Mouse (Mus musculus) gastrocnemius, adult 18-20 months (tissue): ENCODE data around the gene B4galt4. TPM values are rescaled to one million over a fixed set of nuclear protein-coding genes. Genes with fewer than 3 reads are reported as not detected.
"Not testable (repeated sequence)": the region's sequence is repeated elsewhere in the genome, so short reads cannot be mapped to it uniquely, and the experiment has no call there.

ENCODE experiments used
- DNase-seq: peaks from one replicate; pipeline ENCODE4 v3.0.0; 2021; ENCODE audit warnings: low spot score
- long read RNA-seq, 2 experiments: library from polyadenylated mRNA; stranded (forward); transcript quantifications; one replicate each; pipeline ENCODE4 v2.0.0; 2021
- total RNA-seq, 2 experiments: library from RNA; stranded (reverse); gene quantifications; 2 replicates each; pipeline ENCODE4 v1.2.3; 2021

Gene B4galt4
- 1 to 10 TPM; 3.5 to 4.3 TPM for total RNA-seq
- long read RNA-seq, experiment 1, transcript B4galt4-201 (7 exons, 2,304 nt), result major isoform, 7 of 11 reads
- long read RNA-seq, experiment 1, partial matches to known transcripts, result 1 of 11 reads
- long read RNA-seq, experiment 1, other reads (novel, unspliced or antisense), result 1 of 11 reads
- long read RNA-seq, experiment 2, partial matches to known transcripts, result 1 of 3 reads
- long read RNA-seq, experiment 2, other reads (novel, unspliced or antisense), result 0 of 3 reads

DNA sequence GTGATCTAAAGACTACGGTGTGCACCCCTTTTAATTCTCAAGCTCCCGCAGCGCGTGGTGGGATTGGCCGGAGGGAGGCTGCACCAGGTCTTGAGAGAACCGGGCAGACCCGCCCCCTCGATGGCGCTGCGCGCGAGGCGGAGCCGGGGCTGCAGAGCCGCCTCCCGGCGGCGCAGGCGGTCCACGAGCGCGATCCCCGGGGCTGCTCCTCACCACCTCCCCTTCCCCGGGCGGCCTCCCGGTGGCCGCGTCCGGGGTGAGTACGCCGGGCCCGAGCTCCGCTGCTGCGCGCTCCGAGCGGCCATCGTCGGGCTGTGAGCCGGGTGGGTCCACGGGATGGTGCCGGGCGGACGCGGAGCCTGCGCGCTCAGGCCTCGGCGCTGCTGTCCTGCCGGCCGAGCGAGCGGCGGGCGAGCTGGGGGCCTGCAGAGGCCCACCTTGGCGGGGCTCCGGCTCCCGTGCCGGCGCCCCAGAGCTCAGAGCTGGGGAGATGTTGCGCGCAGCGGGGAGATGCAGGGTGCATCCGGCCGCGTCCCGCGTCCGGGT, at the start of gene B4galt4:
Gene B4galt4 (plus strand): TSS at position 152 of the 546 bp plus-strand sequence.
- peak; percentile 63 for DNase-seq

DNA sequence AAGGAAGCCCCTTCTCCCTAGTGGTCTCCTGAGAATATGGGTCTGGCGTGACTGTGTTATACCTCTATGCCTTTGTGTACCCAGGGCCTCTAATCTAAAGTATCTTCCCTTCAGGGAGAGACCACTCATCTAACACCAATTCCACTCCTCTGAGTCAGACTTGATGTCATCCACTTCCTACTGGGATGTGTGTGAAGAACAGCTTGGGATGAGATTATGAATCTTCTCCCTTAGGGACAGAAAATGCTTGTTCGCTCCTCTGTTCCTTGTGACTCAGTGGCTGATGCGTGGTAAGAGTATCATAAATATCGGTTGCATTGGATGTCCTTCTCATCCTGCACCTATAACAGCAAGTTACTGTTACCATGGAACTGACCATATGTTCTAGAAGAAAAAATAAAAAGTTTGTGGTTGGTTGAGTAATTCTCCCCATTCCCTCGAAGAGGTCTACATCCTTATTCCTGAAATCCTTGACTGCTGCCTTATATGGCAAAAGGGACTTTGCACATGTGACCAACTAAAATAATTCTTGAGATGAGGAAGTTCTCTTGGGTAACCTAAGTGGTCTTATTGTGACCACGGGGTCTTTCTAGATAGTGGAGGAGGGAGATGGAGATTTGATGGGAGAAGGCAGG, 47.0 kb upstream of the B4galt4 start:
- no peak for DNase-seq

DNA sequence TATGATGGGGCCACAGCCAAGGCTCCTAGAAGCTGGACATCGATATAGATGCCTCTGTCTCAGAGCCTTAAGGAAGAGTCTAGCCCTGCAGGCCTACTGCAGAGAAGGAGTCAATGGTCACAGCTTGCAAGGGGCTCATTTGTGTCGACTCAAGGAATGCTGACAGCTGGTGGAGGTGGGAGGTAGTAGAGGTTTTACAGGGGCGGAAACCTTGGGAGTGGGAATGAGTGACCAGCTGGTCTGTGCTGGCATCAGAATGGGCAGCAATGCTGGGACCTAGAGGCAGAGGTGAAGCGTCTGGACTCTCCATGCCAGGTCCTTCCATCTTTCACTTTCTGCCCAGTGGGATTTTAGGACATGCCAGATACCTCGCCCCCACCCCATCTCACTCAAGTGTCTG, 46.5 kb upstream of the B4galt4 start:
- DNase-seq, result no peak

DNA sequence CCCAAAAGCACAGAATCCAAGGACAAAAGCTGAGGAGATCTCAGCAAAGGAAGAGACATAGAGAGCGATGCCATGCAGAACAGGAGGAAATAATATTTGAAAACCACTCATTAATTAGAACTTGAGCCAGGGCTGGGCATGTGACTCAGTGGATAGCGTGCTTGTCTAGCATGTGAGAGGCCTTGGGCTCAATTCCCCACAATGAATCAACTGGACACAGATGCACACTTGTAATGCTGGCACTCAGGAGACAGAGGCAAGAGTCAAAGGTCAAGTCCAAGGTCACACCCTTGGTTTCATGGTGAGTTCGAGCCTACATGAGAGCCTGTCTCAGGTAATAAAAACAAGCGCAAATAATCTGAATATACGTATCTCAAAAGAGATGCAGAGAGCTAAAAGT, 44.5 kb upstream of the B4galt4 start:
- no peak for DNase-seq

DNA sequence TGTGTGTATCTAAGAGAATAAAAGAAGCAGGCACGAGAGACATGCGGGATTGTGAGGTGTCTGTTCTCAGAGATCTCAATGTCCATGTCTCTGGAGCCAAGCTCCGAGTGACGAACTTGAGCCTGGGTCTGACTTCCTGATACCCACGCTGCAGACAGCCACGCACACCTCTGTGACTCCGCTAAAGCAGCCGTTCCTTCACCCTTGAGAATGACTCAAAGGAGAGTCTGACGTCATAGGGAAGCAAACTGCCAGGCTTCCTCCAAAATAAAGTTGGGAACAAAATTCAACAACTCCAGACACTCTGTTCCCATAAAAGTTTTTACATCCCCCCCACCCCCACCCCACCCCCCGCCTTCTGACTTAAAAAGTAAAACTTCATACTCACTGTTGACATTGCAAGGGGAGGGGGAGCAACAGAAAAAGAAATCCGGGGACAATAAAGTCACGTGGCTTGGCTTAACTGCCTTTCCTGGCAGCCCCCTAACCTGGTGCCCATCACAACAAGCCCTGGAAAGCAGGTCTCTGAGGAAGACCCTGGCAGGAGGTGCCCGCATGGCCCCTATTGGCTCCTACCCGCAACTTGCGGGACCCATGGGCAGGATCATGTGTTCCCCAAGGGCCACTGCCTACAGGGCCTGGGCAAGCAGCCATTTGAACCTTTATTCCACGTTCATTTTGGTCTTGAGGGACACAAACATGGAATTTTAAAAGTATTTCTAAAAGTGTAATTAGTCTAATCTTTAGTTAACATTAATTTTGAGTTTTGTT, 41.5 kb upstream of the B4galt4 start:
- DNase-seq, result peak; percentile 47

DNA sequence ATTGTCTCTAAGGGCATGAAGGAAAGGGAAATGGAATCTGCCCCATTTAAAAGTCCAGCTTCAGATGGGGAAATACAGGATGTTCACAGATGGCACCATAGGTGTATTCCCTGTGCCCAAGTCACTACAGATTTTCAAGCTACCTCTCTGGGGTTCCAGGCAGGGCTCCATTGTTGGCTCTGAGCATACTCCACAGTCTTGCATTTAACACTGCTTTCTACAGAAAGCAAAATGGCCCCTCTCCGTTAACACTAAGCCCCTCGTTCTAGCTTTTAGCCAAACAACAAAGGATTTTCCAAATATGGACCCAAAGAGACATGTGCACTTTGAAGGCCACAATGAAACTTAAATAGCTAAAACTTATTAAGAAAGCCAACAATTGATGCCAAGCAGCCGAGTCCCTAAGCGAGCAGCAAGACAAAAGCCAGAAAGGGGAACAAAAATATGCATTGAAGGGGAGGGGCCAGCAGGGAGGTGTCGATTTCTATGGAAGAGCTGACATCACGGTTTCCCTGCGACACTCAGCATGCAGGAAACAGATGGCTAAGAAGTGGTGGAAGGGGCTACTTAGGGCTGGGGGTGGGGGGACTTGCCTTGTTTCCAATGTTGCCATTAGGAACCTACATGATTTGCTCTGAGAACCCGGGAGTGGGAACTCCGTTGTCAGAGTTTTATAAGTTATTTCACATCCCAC, 40.4 kb upstream of the B4galt4 start:
- DNase-seq, result no peak

DNA sequence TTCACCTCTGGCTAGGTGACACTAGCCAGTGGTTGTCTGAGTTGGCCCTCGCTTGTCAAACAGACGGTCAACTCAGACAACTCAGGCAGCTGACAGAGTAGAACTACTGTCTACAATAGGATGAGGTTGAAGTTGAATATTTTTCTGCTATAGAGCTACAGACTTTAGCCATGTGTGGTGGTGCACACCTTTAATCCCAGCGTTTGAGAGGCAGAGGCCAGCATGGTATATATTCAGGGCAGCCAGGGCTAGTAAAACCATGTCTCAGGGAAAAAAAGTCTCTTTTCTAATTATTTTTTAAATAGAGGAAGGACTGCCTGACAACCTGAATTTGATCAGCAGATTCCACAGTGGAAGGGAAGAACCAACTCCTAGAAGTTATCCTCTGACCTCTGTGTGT, 39.7 kb upstream of the B4galt4 start:
- DNase-seq, result no peak

DNA sequence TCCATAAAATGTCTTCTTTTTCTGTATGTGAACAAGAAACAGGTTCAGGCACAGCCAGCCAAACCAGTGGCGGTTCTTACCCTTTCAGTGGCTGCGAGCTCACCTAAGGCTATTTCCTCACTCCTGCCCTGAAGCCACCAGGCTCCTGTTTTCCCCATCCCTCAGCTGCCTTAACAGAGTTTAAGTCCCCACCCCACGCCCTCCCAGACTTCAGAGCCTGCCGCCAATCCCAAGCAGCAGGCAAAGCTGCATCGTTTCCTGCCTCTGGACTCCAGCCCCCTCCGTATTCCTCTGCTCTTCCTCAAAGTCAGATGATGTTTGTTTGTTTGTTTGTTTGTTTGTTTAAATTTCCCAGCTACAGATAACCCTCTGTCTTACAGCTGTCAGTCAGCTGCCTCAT, 38.6 kb upstream of the B4galt4 start:
- no peak for DNase-seq

DNA sequence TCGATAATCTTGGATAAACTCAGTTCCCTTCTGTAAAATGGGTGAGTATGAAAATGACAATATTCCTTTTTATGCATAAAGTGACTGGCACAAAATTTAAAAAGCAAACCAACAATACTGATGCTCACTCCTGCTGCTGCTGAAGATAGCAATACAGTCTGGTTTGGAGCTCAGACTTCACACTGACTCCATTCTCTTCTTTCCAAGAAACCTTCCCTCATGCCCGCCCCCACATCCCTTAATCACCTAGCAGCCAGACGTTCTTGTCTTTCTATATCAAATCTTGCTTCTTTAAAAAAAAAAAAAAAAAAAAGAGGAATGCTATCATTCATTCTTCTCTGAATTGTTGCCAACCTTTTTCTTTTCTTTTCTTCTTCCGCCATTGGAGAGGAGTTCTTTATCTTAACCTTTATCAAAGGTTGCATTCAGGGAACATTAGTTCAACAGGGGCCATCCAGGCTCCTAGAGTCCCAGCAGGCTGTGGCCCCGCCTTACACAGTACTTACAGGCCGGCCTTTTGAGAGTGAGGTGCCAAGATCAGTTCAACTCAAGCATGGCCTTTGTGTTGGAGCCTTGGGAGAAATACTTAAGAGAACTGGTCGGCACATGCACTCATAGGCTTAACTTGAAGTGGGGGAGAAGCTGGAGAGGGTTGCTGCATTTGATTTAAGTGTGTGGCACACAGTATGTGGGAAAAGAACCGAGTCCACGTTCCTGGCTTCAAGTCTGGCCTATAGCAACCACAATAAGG, 36.4 kb upstream of the B4galt4 start:
- no peak for DNase-seq

DNA sequence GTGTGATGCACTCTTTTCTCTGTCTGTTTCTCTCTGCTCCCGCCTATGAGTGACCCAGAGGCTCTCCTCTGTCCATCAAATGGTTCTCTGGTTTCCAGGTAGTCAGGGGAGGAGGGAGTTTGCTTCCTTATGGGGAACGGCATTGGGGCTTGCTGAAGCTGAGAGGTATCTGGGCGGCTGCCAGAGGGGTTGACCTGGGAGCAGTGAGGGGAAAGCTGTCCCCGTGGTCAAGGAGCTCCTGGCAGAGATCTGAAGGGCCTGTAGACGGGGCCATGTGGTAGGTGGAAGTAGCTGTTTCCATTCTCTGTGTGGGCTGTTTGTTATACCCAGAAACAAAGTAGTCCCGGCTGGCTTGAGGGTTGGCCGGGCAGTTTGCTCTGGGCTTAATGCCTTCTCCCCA, 35.3 kb upstream of the B4galt4 start:
- no peak for DNase-seq

DNA sequence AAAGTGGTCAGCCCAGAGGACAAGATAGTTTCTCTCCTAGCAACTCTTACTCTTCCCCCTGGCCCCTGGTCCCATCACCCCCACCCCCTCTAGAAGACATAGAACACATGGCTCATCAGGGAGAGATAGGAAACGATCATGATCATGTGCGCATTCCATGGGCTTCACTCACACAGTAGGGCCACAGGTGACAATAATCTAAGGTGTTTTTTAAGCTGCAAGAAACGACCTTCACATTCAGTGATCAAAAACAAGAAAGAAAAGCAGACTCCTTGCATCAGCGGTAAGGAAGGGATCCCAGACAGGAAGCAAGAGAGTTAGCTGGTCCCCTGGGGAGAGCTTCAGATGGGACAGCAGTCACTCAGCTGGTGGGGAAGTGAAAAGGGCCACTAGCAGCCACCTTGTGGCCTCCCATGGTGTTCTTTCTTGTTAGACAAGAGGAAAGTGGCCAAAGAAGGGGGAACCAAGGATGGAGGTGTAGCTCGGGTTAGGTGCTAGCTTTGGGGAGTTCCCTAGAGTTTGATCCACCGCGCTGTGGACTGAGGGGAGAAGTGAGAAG, 33.0 kb upstream of the B4galt4 start:
- DNase-seq, result no peak

DNA sequence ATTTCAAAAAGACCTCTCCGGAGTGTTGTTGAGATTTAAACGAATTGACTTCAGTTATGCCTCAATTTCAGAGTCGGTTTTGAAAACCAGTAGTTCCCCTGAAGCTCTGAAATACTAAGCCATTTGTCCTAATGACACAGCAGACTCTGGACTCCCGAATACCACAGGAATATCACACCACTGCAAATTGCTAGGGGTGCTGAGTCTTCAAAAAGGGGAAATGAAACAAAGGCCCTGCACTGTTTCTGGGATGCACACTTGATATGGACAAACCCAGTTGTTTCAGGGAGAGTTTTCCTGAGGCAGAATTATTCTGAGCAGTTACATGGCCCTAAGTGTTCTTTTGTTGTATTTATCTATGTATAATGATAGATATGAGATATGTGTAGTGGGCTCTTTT, 30.8 kb upstream of the B4galt4 start:
- no peak for DNase-seq

DNA sequence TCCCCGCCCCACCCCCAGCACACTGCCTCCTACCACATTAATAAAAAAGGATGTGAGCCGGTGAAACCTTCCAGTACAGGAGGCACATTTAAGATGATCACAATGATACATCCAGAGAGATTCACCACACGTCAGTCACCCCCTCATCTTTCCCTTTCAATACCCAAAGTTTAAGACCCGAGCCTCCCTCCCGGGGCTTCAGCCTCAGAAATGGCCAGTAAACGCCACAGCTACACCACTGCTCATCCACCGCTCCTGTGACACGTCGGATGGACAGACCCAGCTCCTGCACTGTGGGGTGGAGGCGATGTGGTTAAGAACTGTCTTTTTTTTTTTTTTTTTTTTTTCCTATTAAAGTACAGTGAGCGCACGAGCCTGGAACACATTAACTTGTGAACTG, 30.0 kb upstream of the B4galt4 start:
- no peak for DNase-seq

DNA sequence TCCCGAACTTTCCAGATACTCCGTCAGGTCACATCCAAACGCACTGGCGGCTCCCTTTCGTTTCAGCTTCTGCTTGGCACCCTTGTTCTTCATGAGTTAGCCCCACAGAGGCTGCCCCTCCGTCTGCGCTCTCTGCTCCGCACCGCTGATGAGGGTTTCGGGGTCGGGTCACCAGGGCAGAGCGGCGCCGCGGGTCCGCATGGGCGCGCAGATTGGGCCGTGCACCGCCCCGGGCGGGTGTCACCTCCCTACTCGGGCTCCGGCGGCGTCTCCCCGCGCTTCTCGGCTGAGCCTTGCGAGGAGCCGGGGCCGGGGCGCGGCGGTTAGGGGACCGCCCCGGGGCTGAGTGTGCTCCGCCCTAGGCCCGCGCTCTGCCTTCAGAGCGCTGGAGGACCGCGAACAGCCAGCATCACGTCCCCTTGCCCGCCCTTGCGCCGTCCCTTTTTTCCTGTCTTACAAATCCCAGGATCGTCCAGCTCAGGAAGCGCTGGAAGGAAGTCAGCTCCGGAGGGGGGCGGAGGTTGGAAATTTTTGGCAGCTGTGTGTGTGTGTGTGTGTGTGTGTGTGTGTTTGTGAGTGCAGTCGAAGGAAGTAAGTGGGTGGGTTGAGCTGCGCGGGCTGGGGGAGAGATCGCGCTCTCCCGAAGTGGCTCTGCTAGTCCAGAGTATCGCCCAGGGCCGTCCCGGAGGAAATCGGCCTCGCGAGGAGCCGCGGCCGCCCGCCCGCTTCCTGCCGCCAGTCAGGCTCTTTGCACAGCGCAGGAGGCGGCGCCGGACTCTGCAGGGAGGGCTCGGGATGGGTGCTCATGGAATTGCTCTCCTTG, 29.3 kb upstream of the B4galt4 start, which contains the start of gene Arhgap31:
Gene Arhgap31 (minus strand): TSS at position 694 of the 823 bp plus-strand sequence.
- peak; percentile 81 for DNase-seq

DNA sequence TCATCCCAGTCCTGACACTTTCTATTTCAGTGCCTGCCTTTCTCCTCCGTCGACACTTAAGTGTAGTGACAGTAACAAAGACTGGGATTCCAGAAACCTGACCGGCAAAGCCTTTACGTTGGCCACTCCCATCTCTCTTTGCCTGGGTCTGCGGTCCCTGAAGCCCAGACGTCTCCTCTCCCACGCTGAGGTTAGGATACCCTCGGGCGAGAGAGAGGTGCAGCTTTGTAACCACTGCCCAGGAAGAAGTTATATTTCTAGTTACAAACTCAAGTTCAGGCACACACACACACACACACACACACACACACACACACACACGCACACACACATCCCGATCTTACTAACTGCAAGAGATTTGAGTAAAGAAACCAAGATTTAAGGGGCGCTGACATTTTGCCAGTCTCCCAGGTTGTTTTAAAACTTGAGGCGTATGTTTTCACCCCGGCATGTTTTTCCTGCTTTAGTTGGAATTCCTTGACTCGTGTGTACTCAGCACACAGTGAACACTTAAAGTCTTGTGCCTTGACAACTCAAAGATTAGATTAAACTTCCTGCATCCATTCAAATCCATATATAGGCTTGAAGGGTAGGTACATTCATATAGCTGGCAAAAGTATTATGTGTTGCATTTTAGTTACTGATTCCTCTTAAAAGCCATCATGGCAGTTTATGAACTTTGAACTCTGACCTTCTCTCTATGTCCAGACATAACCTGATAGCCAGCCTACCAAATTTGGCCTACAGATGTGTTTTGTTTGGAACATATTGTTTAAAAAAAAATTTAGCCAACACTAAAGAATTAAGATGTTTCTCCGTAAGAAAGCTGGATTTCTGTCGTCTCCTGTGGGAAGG, 28.4 kb upstream of the B4galt4 start:
- no peak for DNase-seq

DNA sequence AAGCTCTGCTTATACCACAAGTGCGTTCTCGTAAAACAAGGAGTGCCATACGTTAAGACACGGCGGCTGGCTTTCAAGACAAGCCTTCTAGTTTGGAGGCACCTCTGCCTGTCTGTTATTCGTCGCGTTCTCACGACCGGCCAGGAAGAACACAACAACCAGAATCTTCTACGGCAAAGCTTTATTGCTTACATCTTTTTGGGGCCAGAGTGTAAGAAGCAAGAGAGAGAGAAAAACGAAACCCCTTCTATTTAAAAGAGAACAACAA, 27.9 kb upstream of the B4galt4 start:
- not testable (repeated sequence) for DNase-seq

DNA sequence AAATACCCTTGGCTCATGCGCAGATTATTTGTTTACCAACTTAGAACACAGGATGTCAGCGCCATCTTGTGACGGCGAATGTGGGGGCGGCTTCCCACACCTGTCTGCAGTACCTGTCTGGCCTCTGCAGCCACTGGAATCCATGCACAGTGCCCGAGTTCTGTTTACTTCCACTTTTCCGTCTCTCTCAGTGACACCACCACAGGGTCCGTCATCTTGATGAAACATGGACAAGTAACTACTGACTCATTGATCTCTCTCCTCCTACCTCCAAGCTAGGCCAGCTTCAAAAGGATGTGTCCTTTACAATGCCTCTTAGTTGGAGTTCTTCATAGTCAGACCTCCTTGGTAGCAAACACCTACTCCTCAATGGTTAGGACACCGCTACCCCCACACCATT, 20.7 kb upstream of the B4galt4 start:
- no peak for DNase-seq

DNA sequence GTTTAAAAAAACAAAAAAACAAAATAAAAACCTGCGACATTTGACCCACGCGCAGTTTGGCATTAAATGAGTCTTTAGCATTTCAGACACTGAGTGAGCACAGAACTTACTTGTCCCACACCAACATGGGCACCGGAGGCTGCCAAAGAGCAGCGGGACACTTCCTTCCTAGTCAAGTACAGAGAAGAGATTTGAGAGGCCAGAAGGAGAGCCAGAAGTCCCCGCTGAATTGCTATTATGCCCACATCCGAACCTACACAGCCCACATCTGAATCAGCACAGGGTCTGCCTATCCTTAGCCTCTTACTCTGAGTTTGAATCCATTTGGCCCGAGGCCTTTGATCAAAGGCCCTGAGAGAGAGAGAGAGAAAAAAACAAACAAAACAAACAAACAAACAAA, 17.8 kb upstream of the B4galt4 start:
- DNase-seq, result no peak

DNA sequence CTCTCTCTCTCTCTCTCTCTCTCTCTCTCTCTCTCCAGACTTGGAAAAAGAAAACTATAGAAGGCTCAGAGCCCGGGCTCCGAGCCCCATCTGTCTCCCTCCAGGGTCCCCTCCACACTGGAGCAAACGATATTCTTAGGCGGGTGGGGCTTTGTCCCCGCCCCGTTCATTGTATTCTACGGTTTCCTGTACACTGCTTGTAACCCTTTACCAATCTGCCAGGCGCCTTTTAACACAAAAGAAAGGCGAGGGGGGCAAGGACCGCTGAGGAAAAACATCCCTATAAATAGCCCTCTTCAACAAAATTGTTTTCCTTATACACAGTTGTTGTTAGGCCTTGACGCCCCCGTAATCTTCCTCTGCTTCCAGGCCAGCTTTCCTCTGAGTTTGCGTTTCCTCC, 17.1 kb upstream of the B4galt4 start:
- no peak for DNase-seq
